Mouse (Mus musculus) heart, postnatal 0 days (tissue): ENCODE measurements around the gene Slc35d1.
"Not testable (repeated sequence)": the region's sequence is repeated elsewhere in the genome, so short reads cannot be mapped to it uniquely, and the experiment has no call there.

Source experiments
- CTCF ChIP-seq: IDR thresholded peaks from 2 replicates; pipeline ENCODE4 v1.5.1; 2016; ENCODE audit warnings: antibody characterized with exemption, control low read depth, low read depth
- EP300 ChIP-seq: IDR thresholded peaks from 2 replicates; pipeline ENCODE4 v1.6.1; 2016; ENCODE audit warnings: antibody characterized with exemption, low read depth

- not testable (repeated sequence) for TF ChIP-seq CTCF, EP300
These were observed 48.8 kb downstream of the Slc35d1 start for GRCm38 (mm10) chr4:103166198-103166597.
